Mouse (Mus musculus) E14TG2a.4 (cell line): Measurements from ENCODE around the gene Dyrk1a.

Source experiments
- CTCF ChIP-seq: conservative IDR thresholded peaks from 2 replicates; pipeline ENCODE4 v1.5.1; 2014; ENCODE audit warnings: low read length
- NANOG ChIP-seq: IDR thresholded peaks from 2 replicates; pipeline ENCODE4 v1.6.1; 2014; ENCODE audit warnings: borderline replicate concordance, low read length, mixed read lengths
- POU5F1 ChIP-seq: IDR thresholded peaks from 2 replicates; pipeline ENCODE4 v1.6.1; 2014; ENCODE audit warnings: low read length, borderline replicate concordance

DNA sequence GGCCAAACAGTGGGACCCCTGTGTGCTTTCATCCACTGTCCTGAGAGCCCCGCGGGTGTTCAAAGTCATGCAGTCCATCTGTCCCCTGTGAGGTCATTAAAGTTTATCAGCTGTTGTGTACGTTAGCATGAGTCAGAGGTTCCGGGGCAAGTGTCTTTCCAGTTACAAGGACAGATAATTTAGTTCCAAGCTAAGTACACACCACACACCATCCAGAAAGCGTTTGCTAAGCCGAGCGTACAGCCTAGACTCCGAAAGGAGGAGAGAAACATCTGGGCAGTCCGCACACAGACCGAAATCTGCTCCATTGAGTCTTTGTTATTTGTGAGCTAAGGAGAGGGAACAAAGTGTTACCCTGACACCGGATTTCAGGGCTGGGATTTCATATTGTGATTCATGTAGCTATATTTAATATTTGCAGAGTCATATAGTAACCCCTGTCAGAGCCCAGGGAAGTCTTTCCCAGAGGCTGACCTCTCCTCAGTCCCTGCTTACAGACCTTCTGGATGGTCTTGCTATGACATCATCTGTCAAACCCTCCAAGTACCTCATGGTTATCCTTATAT, 25.2 kb upstream of the Dyrk1a start:
- TF ChIP-seq CTCF (no peak), POU5F1 (no peak), NANOG (no peak)
